Mouse (Mus musculus) lung, postnatal 0 days (tissue): Measurements from ENCODE around the gene Orai3.

Experiments
- CTCF ChIP-seq: IDR thresholded peaks from 2 replicates; pipeline ENCODE4 v1.5.1; 2016; ENCODE audit warnings: antibody characterized with exemption, mild to moderate bottlenecking
- EP300 ChIP-seq: IDR thresholded peaks from 2 replicates; pipeline ENCODE4 v1.6.1; 2016; ENCODE audit warnings: antibody characterized with exemption, mild to moderate bottlenecking, control low read depth

DNA sequence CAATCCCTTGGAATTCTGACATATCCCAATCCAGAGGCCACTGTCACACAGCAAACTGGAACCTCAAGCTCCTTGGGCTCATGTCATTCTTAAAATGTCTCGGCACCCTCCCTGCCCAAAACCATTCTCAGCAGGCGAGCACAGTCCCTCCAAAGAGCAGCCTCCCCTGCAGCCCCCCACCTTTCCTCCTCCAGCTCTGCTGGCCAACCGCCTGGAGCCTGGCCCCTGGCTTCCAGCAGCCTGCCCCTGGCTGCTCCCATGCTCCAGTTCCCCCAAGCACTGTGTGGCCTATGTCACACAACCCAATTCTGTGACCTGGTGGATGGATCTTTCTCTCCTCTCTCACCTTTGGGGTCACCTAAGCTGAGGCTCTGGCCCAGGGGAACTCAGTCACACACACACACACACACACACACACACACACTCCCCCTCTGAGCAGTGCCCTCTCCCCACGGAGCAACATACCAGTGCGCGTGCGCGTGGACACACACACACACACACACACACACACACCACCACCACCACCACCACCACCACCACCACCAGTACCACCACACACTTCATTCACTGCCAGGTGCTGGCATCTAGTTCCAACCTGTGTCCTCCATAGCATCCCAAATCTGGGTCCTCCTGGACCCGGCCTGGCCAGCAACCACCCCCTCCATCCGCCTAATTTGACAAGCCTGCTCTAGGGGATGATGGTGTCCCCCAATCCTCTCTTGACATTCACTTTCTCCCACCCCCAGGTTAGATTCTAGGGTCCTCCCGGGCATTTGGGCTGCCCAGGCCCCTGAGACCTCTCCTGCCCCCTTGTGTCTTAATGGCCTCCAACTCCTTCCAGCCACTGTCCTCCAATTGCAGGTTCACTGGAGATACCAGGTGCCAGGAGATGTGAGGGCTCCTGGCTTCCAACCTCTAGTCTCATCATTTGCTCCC, 53.9 kb downstream of the Orai3 start:
- TF ChIP-seq CTCF: peak; percentile 40; the same call in 1 of the 2 replicates
- no peak for TF ChIP-seq EP300
